Mouse (Mus musculus): Measurements from ENCODE around the gene Pde2a. TPM values are rescaled to one million over a fixed set of nuclear protein-coding genes. Genes with fewer than 3 reads are reported as not detected.
"Not testable (repeated sequence)": the region's sequence is repeated elsewhere in the genome, so short reads cannot be mapped to it uniquely, and the experiment has no call there.

The Pde2a gene
- polyA plus RNA-seq, 1 experiment from 2014 or later, result 39.5 TPM

- no peaks in the 10 kb centered on the region for H3K36me3 ChIP-seq
- H3K9me3 ChIP-seq (replicated peaks), result no peaks in the 10 kb centered on the region
- H3K4me2 ChIP-seq, result no peak overlapping the region
- no peak for ATAC-seq (replicated peaks; ENCODE audit: low FRiP score)
- H3K4me1 ChIP-seq, result peaks cover 25% of the 10 kb centered on the region
- H3K27ac ChIP-seq, result no peak overlapping the region
- 49% methylated on average over 8 of the region's 8 CpGs for WGBS
- H3K4me3 ChIP-seq (replicated peaks), result no peak overlapping the region
- no peak overlapping the region for H3K9ac ChIP-seq
- H3K27me3 ChIP-seq, result no peaks in the 10 kb centered on the region
Observed at GRCm38 (mm10) chr7:101537541-101537940, 116.0 kb downstream of the Pde2a start.

DNA sequence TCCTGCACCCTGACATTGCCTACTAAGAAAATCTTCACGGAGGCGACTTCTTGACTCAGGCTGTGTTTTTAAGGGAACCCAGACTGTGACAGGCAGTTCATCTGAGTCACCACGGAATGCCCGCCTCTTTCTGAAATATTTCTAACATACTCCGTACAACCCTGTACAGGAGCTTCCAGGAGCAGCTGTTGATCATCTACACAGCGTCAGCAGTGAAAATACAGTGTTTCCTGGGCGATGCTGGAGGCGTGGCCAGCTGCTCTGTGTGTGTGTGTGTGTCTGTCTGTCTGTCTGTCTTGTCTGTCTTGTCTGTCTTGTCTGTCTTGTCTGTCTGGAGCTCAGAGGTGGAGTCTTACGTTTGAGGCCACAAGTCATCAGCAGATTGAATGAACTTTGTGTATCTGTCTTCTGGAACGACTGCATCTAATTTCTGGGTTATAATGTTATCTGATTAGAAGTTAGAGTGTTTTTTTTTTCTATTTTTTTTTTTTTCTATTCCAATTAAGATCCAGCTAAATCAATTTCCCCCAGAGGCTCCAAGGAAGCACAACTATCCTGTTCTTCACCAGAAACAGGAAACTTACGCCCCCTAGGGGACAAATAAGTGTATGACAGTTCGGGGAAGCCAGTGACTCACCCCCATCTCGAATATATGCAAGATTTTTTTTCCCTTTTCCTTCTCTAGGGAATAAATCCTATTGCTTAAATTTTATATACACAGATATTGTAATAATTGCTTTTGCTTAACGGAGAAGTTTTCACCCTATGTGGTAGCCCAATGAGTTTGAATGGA is 116.8 kb downstream of the Pde2a start:
- Histone ChIP-seq H3K4me1 (peaks cover 25% of the 10 kb centered on the region), H3K27ac (no peak overlapping the region), H3K9ac (no peak overlapping the region), H3K27me3 (no peaks in the 10 kb centered on the region), H3K4me2 (peak overlapping the region; percentile 39), H3K36me3 (no peaks in the 10 kb centered on the region), H3K4me3 (replicated peaks) (no peak overlapping the region), H3K9me3 (replicated peaks) (no peaks in the 10 kb centered on the region)
- 38% methylated on average over 14 of the region's 14 CpGs for WGBS
- no peak for ATAC-seq (replicated peaks; ENCODE audit: low FRiP score)

DNA sequence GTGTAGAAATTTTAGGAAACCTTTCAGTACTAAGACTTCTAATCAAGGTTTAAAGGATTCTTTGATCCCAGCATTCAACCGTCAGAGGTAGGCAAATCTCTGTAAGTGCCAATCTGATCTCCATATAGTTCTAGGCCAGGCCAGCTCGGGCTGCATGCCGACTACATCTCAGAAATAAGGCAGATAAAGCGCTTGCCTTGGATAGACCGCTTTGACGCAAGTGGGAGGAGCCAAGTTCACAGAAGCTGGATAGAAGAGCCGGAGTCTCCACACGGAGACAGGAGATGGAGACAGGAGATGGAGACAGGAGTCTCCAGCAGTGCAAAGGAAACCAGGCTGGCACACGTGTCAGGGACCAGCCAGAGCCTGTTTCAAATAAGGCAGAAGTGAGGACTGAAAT is 118.3 kb downstream of the Pde2a start:
- Histone ChIP-seq H3K9me3 (replicated peaks) (no peaks in the 10 kb centered on the region), H3K9ac (no peak overlapping the region), H3K4me2 (no peak overlapping the region), H3K36me3 (no peaks in the 10 kb centered on the region), H3K27ac (no peak overlapping the region), H3K4me3 (replicated peaks) (no peak overlapping the region), H3K27me3 (no peaks in the 10 kb centered on the region), H3K4me1 (peaks cover 22% of the 10 kb centered on the region)
- no peak for ATAC-seq (replicated peaks; ENCODE audit: low FRiP score)
- 40% methylated on average over 9 of the region's 9 CpGs for WGBS

GRCm38 (mm10) chr7:101540684-101541083 is 119.2 kb downstream of the Pde2a start:
- no peaks in the 10 kb centered on the region for H3K9me3 ChIP-seq (replicated peaks)
- no peaks in the 10 kb centered on the region for H3K36me3 ChIP-seq
- no peak overlapping the region for H3K9ac ChIP-seq
- H3K4me2 ChIP-seq, result peak overlapping the region; percentile 40
- no peaks in the 10 kb centered on the region for H3K27me3 ChIP-seq
- WGBS, result 65% methylated on average over 5 of the region's 5 CpGs
- peaks cover 22% of the 10 kb centered on the region for H3K4me1 ChIP-seq
- no peak overlapping the region for H3K4me3 ChIP-seq (replicated peaks)
- no peak for ATAC-seq (replicated peaks; ENCODE audit: low FRiP score)
- H3K27ac ChIP-seq, result 0 out of 2 replicates have a peak overlapping the region, but pooled peaks have one; percentile 58

DNA sequence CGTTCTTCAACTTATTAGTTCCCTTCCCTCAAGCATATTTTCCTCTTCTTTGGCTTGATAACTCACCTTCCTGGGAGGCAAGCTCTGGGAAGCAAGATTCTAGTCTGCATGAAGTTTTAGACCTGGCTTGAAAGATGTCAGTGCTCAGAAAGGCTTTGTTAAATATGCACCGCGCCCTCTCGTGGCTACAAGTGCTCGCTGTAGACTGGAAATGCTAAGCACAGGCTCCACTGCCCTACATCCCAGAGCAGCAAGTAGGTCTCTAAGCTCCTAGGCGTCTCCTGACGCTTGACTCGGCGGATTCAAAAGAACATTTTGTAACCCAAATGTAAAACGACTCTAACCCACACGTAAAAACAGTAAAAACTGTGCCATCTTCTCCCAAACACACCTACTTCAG is 119.6 kb downstream of the Pde2a start:
- peaks cover 22% of the 10 kb centered on the region for H3K4me1 ChIP-seq
- H3K27me3 ChIP-seq, result no peaks in the 10 kb centered on the region
- no peak overlapping the region for H3K9ac ChIP-seq
- no peaks in the 10 kb centered on the region for H3K36me3 ChIP-seq
- no peak for ATAC-seq (replicated peaks; ENCODE audit: low FRiP score)
- peak overlapping the region; percentile 40 for H3K4me2 ChIP-seq
- H3K9me3 ChIP-seq (replicated peaks), result no peaks in the 10 kb centered on the region
- 4% methylated on average over 11 of the region's 11 CpGs for WGBS
- peak overlapping the region; percentile 21 for H3K4me3 ChIP-seq (replicated peaks)
- H3K27ac ChIP-seq, result peak overlapping the region; percentile 58; the same call in 1 of the 2 replicates

DNA sequence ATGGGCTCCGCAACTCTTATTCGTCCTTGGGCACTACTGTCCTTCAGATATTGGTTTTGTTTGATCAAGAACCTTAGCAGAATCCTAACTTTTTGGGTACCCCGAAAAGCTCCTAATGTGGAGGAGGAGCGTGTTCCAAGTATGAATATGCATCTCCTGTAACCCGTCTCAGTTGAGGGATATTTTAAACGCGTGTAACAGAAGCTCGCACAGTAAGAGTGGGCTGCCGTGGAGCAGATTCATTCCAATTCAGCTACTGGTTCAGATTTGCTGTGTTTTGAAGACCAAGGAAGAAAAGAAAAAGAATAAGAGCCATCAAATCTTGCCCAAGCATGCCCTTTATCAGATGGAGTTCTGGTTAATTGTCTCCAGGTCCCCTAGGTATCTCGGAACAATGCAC is 120.2 kb downstream of the Pde2a start:
- Histone ChIP-seq H3K4me3 (replicated peaks) (peak overlapping the region; percentile 21; the same call in 1 of the 2 replicates), H3K4me1 (peaks cover 22% of the 10 kb centered on the region), H3K36me3 (no peaks in the 10 kb centered on the region), H3K27ac (peak overlapping the region; percentile 58; the same call in 1 of the 2 replicates), H3K27me3 (no peaks in the 10 kb centered on the region), H3K4me2 (peak overlapping the region; percentile 40), H3K9ac (no peak overlapping the region), H3K9me3 (replicated peaks) (no peaks in the 10 kb centered on the region)
- 68% methylated on average over 10 of the region's 10 CpGs for WGBS
- ATAC-seq (replicated peaks; ENCODE audit: low FRiP score), result no peak

DNA sequence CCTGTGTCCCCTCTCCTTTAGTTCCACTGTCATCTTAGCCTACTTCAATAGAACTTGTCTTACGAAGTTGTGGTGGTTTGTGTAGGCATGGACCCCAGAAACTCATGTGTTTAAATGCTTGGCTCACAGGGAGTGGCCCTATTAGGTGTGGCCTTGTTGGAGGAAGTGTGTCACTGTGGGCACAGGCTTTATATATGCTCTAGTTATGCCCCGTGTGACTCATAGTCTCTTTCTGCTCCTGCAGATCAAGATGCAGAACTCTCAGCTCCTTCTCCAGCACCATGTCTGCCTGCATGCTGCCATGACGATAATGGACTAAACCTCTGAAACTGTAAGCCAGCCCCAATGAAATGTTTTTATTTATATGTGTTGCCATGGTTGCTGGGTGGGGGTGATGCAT is 126.2 kb downstream of the Pde2a start:
- H3K27me3 ChIP-seq, result no peaks in the 10 kb centered on the region
- no peak overlapping the region for H3K4me3 ChIP-seq (replicated peaks)
- whole genome bisulfite sequencing, result 76% methylated on average over 3 of the region's 3 CpGs
- H3K4me1 ChIP-seq, result no peaks in the 10 kb centered on the region; the same call in 1 of the 2 replicates
- H3K9ac ChIP-seq, result no peak overlapping the region
- ATAC-seq (replicated peaks; ENCODE audit: low FRiP score), result no peak
- H3K9me3 ChIP-seq (replicated peaks), result no peaks in the 10 kb centered on the region
- no peak overlapping the region for H3K27ac ChIP-seq
- no peak overlapping the region for H3K4me2 ChIP-seq
- no peaks in the 10 kb centered on the region for H3K36me3 ChIP-seq

DNA sequence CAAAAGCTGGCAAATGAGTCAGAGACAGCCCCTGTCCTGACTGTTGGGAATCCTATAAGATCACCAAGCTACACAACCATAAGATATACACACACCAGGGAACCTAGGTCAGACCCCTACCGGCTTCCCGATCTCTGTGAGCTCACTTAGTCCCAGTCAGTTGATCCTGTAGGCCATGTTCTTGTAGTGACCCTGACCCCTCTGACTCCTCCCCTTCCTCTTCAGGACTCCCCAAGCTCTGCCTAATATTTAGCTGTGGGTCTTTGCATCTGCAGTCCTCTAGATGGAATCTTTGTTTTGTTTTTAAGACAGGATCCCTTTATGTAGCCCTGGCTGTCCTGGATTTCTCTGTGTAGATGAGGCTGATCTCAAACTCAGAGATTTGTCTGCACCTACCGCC is 127.8 kb downstream of the Pde2a start:
- no peaks in the 10 kb centered on the region for H3K9me3 ChIP-seq (replicated peaks)
- 88% methylated on average over 3 of the region's 3 CpGs for WGBS
- H3K4me1 ChIP-seq, result no peaks in the 10 kb centered on the region; the same call in 1 of the 2 replicates
- H3K4me2 ChIP-seq, result no peak overlapping the region
- no peak overlapping the region for H3K27ac ChIP-seq
- no peaks in the 10 kb centered on the region for H3K36me3 ChIP-seq
- H3K27me3 ChIP-seq, result no peaks in the 10 kb centered on the region
- no peak for ATAC-seq (replicated peaks; ENCODE audit: low FRiP score)
- H3K9ac ChIP-seq, result no peak overlapping the region
- no peak overlapping the region for H3K4me3 ChIP-seq (replicated peaks)

GRCm38 (mm10) chr7:101550686-101551485 is 129.4 kb downstream of the Pde2a start:
- H3K9me3 ChIP-seq (replicated peaks), result no peaks in the 10 kb centered on the region
- H3K36me3 ChIP-seq, result no peaks in the 10 kb centered on the region
- WGBS, result 56% methylated on average over 7 of the region's 7 CpGs
- no peak for ATAC-seq (replicated peaks; ENCODE audit: low FRiP score)
- H3K4me2 ChIP-seq, result no peak overlapping the region
- H3K27me3 ChIP-seq, result no peaks in the 10 kb centered on the region
- no peaks in the 10 kb centered on the region; the same call in 1 of the 2 replicates for H3K4me1 ChIP-seq
- no peak overlapping the region for H3K4me3 ChIP-seq (replicated peaks)
- H3K9ac ChIP-seq, result no peak overlapping the region
- H3K27ac ChIP-seq, result no peak overlapping the region

GRCm38 (mm10) chr7:101551530-101551929 is 130.0 kb downstream of the Pde2a start:
- no peaks in the 10 kb centered on the region for H3K27me3 ChIP-seq
- no peak overlapping the region for H3K27ac ChIP-seq
- H3K4me1 ChIP-seq, result no peaks in the 10 kb centered on the region; the same call in 1 of the 2 replicates
- no peak overlapping the region for H3K9ac ChIP-seq
- H3K4me2 ChIP-seq, result no peak overlapping the region
- no peak overlapping the region for H3K4me3 ChIP-seq (replicated peaks)
- WGBS, result 89% methylated on average over 1 of the region's 1 CpGs
- H3K36me3 ChIP-seq, result no peaks in the 10 kb centered on the region
- ATAC-seq (replicated peaks; ENCODE audit: low FRiP score), result no peak
- no peaks in the 10 kb centered on the region for H3K9me3 ChIP-seq (replicated peaks)

DNA sequence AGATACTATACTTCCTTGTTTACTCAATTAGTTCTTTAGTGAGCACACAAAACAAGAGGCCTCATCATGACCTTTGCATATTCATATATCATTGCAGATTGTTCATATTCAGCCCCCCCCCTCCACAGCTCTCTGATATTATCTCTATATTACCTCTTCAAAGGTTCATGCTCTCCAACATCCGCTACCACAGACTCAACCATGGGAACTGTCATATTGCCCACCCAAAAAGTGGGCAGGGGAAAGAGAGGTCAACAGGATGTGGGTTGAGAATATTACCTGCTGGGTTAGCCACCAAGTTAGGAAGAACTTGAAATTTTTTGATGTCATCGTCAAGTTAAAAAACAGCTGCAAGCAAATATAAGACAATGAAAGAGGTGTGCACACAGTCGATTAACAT is 134.0 kb downstream of the Pde2a start:
- not testable (repeated sequence) for ATAC-seq (replicated peaks; ENCODE audit: low FRiP score); H3K9me3 ChIP-seq (replicated peaks); H3K4me2 ChIP-seq; H3K27me3 ChIP-seq; H3K4me1 ChIP-seq; H3K9ac ChIP-seq; H3K4me3 ChIP-seq (replicated peaks); H3K27ac ChIP-seq; H3K36me3 ChIP-seq
- 92% methylated on average over 3 of the region's 3 CpGs for WGBS

DNA sequence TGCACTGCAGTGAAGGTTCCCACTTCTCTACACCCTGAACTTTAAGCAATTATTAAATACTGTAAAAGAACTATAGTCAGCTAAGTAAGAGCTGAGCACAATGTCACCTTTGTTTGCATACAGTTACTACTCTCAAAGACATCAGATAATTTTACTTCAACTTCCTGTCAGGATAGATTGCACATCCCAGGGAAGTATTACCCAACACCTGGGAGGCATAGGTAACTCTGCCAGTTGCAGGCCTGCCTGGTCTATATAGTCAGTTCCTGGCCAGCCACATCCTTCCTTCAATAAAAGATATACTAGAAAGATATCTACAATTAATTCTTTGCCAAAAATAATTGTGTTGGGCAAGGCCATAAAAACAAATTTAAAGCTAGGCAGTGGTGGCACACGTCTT is 135.9 kb downstream of the Pde2a start:
- no peaks in the 10 kb centered on the region for H3K4me1 ChIP-seq
- H3K9me3 ChIP-seq (replicated peaks), result no peaks in the 10 kb centered on the region
- ATAC-seq (replicated peaks; ENCODE audit: low FRiP score), result no peak
- no peak overlapping the region for H3K9ac ChIP-seq
- 70% methylated on average over 1 of the region's 1 CpGs for WGBS
- H3K27ac ChIP-seq, result no peak overlapping the region
- H3K36me3 ChIP-seq, result no peaks in the 10 kb centered on the region
- H3K4me3 ChIP-seq (replicated peaks), result no peak overlapping the region
- H3K4me2 ChIP-seq, result no peak overlapping the region
- no peaks in the 10 kb centered on the region for H3K27me3 ChIP-seq
